Mouse (Mus musculus): ENCODE data around the gene Tctn3.

The Tctn3 gene

DNA sequence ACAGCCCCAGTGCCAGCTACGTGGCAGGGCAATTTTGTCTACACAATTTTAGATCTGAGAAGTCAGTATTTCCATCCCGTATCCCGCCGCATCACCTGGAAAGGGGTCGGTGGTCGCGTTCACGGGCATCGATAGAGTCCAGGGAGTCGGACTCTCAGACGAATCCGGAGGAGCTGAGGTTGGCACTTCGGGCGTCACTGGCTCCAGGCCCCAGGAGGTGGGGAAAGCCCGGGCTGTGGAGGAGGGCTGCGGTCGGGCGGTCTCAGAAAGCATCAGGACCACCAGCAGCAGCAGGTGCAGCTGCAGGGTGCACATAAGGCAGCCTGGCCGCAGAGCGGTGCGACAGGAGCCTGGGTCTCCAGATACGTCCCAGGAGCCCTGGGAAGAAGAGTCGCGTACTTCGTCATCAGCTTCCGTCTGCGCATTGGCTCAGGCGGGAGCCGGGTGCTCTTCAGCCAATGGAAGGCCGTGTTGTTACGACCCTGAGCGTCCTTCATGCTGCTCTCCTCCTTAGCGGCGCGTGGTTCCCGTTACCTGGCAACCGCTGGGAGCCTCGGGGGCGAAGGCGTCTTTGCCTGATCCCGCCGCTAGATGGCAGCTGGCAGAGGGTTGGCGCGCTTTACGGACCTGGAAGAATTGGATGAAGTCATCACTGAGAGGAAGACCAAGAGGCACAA is at the start of gene Tctn3, which contains the start of gene Entpd1:
Gene Tctn3, minus strand, starts transcription at position 404 of the 677 bp plus-strand sequence.
Gene Entpd1, plus strand, starts transcription at position 537 of the 677 bp plus-strand sequence.
- in situ Hi-C loops (cut with MboI; ENCODE audit: low pct_unique_long_range_greater_than_20kb in 1 of 2, low sequenced_read_pairs in 2 of 2, unreplicated experiment in 1 of 2) = loop anchor here (5.0 to 10.0 kb wide), 2 partner anchors 110 to 113 kb away; no protein-coding TSS in a partner anchor

DNA sequence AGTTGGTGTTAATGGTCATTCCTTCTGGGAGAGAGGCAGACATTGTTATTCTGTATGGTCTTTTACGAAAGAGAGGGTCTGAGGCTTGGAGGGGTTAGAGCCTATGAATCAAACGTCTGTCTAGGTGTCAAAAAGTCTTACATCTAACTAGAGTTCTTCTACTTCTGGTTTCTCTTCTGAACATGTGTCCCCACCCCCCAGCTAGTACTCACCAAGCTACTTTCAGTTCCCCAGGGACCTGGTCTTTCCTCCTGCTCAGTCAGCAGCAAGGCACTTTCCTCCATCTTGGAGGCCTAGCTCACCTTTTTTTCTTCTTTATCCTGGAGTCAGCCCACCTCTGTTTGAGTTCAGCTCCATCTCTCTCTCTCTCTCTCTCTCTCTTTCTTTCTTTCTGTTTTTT is 49.1 kb upstream of the Tctn3 start:
- in situ Hi-C loops (cut with MboI; ENCODE audit: low pct_unique_long_range_greater_than_20kb in 1 of 2, low sequenced_read_pairs in 2 of 2, unreplicated experiment in 1 of 2) = no loop called here

DNA sequence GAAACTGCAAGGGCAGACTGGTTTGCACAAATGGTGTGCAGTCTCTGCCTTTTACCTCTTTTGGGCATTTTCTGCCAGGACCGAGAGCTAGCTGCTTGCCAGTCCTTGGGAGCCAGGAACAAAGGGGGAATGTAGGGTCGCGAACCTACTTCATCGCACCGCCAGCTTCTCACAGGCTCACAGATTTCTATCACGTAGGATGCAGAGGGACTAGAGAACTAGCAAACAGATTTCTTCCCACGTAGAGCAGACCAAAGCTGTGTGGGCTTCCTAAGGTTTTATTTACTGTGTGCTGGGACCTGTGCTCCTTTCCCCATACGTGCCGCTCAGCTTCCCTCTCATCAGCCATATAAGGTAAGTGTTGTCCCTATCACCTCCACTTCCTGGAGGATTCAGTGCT is 48.5 kb upstream of the Tctn3 start:
- in situ Hi-C loops (cut with MboI; ENCODE audit: low pct_unique_long_range_greater_than_20kb in 1 of 2, low sequenced_read_pairs in 2 of 2, unreplicated experiment in 1 of 2) = no loop called here

DNA sequence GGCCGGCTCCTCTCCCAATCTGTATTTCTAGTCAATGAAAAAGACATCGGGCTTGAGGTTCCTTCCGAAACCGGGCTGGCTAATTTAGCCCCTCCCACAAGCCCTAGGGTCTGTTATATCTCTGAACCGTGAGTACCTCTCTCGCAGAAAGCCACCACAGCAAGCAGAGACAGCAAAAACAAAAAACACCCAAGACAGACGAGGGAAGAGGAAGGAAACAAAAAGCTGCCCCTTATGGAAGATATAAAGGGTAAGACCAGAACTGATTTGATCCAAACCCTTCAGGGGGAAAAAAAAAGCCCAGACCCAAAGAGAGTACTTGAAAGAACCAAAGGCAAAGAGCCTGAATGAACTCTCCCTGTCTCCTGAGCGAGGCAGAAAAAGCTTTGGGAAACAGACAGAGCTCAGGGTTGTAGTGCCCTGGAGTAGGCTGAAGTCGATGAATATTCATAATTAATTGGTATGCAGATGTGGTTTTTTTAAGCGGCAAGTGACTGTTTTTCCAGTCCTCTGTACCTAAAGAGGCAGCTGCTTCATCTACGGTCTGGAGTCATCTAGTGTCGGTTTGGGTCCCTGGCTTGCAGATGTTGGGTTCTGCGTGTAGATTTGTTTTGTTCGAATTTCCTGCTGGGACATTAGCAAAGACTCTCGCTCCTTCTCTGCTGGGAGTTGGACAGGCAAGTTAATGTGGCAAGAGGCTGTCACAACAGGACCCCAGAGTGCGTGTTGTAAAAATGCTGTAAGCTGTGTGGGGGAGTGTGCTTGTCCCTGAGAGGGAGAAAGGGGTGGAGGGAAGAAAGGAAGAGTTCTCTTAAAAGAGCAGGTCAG is 47.8 kb upstream of the Tctn3 start:
- in situ Hi-C loops (cut with MboI; ENCODE audit: low pct_unique_long_range_greater_than_20kb in 1 of 2, low sequenced_read_pairs in 2 of 2, unreplicated experiment in 1 of 2) = no loop called here

DNA sequence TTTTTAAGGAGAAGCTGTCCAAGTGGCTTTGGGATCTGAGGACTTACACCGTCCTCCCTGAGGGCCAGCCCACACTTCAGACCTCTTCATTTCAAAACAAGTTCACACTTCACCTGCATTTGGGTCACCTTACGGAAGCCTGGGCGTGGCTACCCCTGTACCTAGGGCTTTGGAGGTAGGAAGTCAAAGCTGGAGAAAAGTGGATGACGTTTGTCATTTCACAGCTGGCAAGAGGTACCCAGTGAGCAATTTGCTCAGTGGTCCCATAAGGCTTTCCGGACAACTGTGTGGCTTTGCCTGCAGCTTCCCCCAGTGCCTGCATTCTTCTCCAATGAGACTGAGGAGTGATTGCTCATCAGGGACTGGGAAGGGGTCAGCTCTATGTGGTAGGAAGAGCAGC is 46.9 kb upstream of the Tctn3 start:
- in situ Hi-C loops (cut with MboI; ENCODE audit: low pct_unique_long_range_greater_than_20kb in 1 of 2, low sequenced_read_pairs in 2 of 2, unreplicated experiment in 1 of 2) = no loop called here

DNA sequence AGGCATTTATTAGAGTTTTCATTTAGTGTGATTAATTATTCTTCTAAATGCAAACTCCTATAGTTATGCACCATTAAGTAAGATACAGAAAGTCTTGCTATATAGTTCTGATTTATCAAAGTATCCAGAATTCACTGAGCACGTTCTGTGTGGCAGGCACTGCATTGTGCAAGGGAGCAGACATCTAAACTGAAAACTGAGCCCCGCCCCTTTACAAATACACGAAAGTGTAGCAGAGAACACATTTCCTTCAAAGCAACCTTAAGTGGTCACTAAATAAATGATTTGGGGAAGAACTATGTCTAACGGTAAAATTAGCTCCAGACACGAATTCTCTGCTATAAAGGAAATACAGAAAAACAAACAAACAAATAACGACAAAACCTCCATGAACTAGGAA is 46.2 kb upstream of the Tctn3 start:
- in situ Hi-C loops (cut with MboI; ENCODE audit: low pct_unique_long_range_greater_than_20kb in 1 of 2, low sequenced_read_pairs in 2 of 2, unreplicated experiment in 1 of 2) = no loop called here

DNA sequence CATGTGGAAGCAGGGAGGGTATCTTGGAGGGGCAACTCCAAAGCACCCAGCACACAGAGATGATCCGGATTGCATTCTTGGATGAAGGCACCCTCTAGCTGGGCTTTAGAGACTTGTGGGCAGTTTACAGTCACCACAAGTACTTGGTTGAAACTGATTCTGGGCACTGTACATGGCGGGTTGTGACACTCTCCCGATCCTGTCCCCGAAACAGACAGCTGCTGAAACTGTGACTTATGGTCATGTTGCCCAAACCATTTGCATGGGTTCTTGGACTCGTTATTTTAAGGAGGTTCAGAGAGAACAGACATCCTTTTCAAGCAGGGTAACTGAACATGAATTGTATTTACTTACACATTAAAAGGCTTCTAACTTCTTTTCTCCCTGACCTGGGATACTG is 44.2 kb upstream of the Tctn3 start:
- in situ Hi-C loops (cut with MboI; ENCODE audit: low pct_unique_long_range_greater_than_20kb in 1 of 2, low sequenced_read_pairs in 2 of 2, unreplicated experiment in 1 of 2) = no loop called here

DNA sequence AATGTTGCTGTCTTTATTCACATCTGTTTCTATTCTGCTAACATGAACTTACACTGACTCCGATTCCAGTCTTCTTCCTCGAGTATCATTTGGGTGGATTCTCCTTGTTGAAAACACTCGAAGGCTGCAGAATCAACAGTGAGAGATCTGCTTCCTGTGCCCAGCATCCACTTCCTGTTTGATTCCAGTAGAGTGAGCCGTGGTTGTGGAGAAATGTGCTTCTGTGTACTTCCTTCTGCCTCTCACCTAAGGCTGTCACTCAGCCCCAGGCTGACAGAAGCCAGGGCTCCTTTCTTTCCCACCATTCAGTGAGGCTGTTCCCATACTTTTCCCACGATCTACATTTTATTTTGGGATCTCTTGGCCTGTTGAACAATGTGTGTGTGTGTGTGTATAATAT is 38.1 kb upstream of the Tctn3 start:
- in situ Hi-C loops (cut with MboI; ENCODE audit: low pct_unique_long_range_greater_than_20kb in 1 of 2, low sequenced_read_pairs in 2 of 2, unreplicated experiment in 1 of 2) = no loop called here

DNA sequence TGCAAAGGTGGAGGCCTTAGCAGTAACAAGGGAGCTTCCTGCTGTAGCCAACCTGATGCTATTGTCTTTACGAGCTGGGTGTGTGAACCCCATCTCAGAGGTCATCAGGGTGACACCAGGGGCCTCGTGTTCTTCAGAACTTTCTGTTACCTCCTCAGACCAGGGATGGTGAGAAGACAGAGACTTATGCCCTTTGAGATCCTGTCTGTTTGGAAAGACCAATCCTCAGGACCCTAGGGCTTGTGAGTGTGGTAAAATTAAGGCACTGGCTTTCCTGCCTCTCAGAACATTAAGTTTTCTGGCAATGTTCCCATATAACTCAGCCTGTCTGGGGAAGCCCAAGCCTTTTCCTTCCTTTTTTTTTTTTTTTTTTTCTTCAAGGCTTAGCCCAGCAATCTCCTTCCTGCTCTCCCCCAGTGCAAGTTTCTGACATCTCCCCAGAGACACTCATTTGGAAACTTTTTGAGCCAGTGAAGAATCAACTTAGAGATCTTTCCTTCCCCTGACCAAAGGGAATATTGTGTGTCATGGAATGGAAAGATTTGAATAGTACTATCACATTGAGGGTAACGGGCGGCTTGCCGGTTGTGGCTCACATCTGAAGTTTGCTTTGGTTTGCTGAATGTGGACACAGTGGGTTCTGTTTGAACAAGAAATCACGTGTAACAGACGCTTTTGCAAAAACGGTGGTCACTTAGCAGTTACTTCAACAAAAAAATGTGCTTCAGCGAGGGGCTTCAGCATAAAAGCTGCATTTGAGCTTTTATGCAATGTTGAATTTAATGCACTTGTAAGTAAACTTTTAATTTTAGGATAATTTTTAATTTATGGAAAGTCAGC is 35.5 kb upstream of the Tctn3 start:
- in situ Hi-C loops (cut with MboI; ENCODE audit: low pct_unique_long_range_greater_than_20kb in 1 of 2, low sequenced_read_pairs in 2 of 2, unreplicated experiment in 1 of 2) = no loop called here

DNA sequence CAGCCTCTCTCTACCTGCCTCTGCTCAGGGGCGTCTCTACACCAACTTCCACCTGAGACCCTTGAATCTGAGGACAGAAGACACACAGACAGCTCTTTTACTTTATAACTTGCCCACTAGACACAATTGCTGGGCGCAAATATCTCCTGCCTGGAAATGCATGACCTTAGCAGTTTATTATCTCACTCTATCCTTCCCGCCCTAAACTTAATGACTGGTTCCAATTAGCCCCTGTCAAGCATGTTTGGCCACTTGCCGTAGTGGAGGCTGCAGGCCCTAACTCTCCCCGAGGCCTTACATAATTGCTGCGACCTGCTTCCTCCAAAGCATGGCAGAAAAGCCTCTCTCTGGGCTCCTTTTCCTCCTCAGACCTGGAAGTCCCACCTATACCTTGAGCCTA is 34.3 kb upstream of the Tctn3 start:
- in situ Hi-C loops (cut with MboI; ENCODE audit: low pct_unique_long_range_greater_than_20kb in 1 of 2, low sequenced_read_pairs in 2 of 2, unreplicated experiment in 1 of 2) = no loop called here

DNA sequence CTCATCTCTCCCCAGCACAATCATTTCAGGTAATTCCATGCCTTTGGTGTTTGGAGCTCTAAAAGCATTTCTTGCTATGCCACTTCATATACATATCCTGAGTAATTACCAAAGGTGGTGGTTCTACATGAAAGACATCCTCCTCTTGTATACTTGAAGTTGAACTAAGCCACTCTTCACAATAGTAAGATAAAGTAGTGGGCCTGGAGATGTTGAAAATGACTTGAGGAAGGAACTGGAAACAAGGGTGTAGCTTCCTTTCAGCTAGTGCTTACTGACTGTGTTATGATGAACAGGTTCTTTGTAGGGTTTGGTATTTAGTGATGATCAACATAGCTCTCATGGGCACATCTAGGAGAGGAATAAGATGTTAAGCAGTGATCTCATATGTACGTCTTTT is 31.8 kb upstream of the Tctn3 start:
- in situ Hi-C loops (cut with MboI; ENCODE audit: low pct_unique_long_range_greater_than_20kb in 1 of 2, low sequenced_read_pairs in 2 of 2, unreplicated experiment in 1 of 2) = no loop called here

DNA sequence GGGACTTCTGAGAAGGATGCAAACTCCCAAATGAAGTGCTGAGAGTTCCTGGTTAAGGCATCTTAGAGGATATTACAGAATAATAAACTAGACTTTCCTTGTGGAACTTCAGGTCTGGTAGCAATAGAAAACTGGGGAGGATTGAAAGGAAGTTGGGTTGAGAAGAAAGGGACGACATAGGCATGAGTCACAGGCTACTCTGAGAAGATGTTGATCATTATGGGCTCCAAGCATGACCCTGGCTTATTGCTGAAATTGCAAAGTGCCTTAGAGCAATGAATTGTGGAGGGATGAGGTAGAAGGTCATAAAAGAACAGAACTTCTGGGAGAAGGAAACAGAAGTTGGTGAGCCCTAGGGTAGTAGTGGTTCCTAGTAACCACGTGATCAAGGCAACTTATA is 28.8 kb upstream of the Tctn3 start:
- in situ Hi-C loops (cut with MboI; ENCODE audit: low pct_unique_long_range_greater_than_20kb in 1 of 2, low sequenced_read_pairs in 2 of 2, unreplicated experiment in 1 of 2) = no loop called here

DNA sequence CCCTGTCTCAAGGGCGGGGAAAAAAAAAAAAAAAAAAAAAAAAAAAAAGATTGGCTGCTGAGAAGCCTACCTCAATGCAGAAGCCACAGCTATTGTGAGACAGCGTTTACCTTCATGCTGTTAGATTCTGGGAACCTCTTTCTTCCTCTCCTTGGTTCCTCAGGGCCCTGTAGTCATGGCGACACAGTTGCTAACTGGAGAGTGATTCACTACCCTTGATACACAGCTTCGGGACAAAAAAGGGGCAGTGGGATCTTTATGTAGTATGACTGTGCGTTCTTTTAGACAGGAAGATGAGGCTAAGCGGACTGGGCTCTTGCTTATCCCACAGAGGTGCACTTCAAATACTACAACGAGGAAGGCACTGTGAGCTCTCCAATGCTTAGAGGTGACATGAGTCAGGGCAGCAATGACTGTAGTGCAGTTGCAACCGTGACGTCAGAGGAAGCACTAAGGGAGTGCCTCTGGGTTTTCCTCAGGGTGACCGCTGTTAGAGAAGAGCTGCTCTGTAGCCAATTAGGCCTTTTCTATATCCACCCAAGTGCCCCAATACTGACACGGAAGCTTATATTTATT is 27.8 kb upstream of the Tctn3 start:
- in situ Hi-C loops (cut with MboI; ENCODE audit: low pct_unique_long_range_greater_than_20kb in 1 of 2, low sequenced_read_pairs in 2 of 2, unreplicated experiment in 1 of 2) = no loop called here

DNA sequence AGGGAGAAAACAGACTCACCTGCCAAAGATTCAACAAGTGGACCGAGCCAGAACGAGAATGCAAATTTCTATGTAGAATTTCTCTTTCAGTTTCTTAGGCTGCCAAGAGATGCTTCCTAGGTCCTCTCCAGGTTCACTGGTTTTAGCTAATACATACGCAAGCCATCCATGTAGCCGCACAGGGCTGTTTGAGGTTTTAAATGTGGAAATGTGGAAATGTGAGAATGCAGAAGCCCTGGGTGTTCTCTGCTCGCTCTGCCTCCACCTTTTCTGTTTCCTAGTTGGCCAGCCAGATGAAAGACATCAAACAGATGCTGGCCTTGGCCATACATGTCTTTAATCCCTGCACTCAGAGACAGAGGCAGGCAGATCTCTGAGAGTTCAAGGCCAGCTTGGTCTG is 26.5 kb upstream of the Tctn3 start:
- in situ Hi-C loops (cut with MboI; ENCODE audit: low pct_unique_long_range_greater_than_20kb in 1 of 2, low sequenced_read_pairs in 2 of 2, unreplicated experiment in 1 of 2) = no loop called here

DNA sequence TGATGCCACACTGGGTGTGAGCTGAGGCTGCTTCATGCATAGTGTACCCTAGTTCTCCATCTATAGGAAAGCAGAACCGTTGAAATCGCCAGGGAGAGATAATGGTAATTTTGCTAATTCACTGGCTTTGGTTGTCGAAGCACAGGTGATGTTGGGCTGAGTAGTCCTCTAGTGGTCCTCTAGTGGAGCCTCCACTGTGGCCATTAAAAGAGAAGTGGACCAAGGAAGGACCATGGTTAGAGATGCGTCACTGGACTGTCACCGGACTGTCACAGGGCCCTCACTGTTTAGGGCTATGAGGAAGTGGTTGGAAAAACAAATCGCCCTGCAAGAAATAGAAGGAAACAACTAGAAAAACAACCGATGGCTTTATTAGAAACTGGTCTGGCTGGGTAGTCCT is 25.6 kb upstream of the Tctn3 start:
- in situ Hi-C loops (cut with MboI; ENCODE audit: low pct_unique_long_range_greater_than_20kb in 1 of 2, low sequenced_read_pairs in 2 of 2, unreplicated experiment in 1 of 2) = no loop called here

DNA sequence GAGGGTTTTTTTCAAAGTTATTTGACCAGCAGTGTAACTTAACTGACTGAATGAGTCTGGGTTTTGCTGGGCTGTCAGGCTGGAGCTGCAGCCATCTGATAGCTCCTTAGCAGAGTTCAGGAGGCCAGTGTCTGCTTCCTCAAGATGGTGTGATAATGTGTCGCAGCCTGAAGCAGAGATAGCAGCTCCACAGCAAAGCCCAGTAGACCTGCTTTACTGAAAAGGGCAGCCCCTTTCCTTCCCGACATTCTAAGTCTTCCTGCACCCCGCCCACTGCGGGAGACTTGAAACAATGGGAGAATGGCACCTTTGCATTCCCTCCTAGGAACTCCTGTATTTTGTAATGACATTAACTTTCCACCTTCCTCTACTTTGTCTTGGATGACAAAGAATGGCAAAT is 25.1 kb upstream of the Tctn3 start:
- in situ Hi-C loops (cut with MboI; ENCODE audit: low pct_unique_long_range_greater_than_20kb in 1 of 2, low sequenced_read_pairs in 2 of 2, unreplicated experiment in 1 of 2) = no loop called here

DNA sequence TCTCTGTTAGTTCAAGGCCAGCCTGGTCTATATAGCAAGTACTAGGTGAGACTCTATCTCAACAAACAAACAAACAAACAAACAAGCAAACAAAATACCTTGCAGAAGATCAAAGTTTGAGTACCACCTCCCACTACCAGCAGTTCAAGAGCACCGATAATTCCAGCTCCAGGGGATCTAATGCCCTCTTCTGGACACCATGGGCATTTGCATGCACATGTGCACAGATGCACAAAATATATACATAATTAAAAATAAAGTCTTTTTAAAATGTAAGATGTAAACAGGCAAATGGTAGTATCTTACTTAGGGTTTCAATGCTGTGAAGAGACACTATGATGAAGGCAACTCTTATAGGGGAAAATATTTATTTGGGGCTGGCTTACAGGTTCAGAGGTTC is 21.1 kb upstream of the Tctn3 start:
- in situ Hi-C loops (cut with MboI; ENCODE audit: low pct_unique_long_range_greater_than_20kb in 1 of 2, low sequenced_read_pairs in 2 of 2, unreplicated experiment in 1 of 2) = no loop called here

DNA sequence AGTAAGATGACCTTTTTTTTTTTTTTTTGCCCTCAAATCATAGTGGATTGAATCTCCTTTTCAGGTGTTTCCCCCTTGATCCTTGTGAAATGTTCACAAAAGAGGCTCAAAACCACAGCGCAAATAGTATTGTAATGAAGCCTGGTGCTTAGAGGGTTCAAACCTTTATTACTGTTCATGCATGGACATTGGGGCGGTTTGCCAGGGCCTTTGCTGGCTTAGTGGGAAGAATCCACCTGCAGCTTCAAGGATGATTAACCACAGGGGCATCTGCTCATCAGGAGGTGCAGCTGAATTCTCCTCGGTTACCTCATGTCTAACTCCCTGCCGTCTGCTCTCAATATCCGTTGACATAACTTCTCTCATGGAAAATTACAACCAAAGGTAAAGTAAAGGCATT is 20.6 kb upstream of the Tctn3 start:
- in situ Hi-C loops (cut with MboI; ENCODE audit: low pct_unique_long_range_greater_than_20kb in 1 of 2, low sequenced_read_pairs in 2 of 2, unreplicated experiment in 1 of 2) = no loop called here

DNA sequence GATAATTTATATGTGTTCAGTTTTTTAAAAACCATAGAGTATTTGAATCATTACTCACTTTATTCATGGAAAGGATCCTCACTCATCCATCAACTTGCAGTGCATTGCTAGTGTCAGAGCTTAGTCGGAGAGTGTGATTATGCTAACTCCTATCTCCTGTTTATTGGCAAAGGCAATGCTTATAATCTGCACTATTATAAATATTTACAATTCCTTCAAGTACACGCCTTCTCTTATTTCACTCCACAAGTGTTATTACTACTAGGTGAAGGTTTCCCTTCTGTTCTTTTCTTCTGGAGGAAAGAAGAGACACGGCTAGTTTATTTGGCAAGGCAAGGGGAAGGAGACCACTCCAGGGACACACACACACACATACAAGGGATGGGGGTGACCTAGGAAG is 20.2 kb upstream of the Tctn3 start:
- in situ Hi-C loops (cut with MboI; ENCODE audit: low pct_unique_long_range_greater_than_20kb in 1 of 2, low sequenced_read_pairs in 2 of 2, unreplicated experiment in 1 of 2) = no loop called here
